Mouse (Mus musculus) splenic B cell, adult 2 months (primary cell): ENCODE measurements around the gene Pdxdc1.
A peak's percentile ranks its signal among the peaks of the same experiment; 100 is the strongest.
"Not testable (repeated sequence)": the region's sequence is repeated elsewhere in the genome, so short reads cannot be mapped to it uniquely, and the experiment has no call there.

ENCODE experiments used
- DNase-seq: peaks from one replicate; pipeline ENCODE4 v3.0.0-alpha.2; 2011; ENCODE audit warnings: low read depth, low spot score
- H3K27me3 ChIP-seq: 2 replicates; pipeline ENCODE4 v1.6.1; 2012; ENCODE audit warnings: mild to moderate bottlenecking, low read length, moderate library complexity, mixed read lengths; ENCODE audit not compliant: control insufficient read depth, poor library complexity, insufficient read depth, severe bottlenecking
- H3K36me3 ChIP-seq: 2 replicates; pipeline ENCODE4 v1.6.1; 2012; ENCODE audit warnings: mild to moderate bottlenecking, low read length, moderate library complexity, mixed read lengths; ENCODE audit not compliant: control insufficient read depth, poor library complexity, insufficient read depth, severe bottlenecking

Pdxdc1 gene

DNA sequence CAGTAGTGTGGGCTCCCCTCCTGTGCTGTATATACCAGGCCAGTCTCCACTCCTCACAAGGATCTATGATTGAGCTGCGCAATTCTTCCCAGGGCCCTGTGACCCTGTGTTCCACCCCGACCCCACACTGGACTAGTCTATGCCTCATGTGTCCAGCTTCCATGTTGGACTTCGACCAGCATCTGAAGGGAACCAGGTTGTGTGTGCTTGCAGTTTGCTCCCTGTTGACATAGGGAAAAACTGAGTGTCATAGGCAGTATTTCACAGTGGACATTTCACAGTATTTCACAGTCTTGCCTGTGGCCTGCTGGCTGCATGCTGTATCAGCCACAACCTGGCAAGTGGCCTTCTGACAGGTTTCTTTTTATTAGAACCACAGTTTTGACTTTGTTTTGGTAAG, 89.7 kb downstream of the Pdxdc1 start:
- Histone ChIP-seq H3K27me3 (no peaks in the 10 kb centered on the region), H3K36me3 (peaks cover 21% of the 10 kb centered on the region)
- DNase-seq, result no peak

DNA sequence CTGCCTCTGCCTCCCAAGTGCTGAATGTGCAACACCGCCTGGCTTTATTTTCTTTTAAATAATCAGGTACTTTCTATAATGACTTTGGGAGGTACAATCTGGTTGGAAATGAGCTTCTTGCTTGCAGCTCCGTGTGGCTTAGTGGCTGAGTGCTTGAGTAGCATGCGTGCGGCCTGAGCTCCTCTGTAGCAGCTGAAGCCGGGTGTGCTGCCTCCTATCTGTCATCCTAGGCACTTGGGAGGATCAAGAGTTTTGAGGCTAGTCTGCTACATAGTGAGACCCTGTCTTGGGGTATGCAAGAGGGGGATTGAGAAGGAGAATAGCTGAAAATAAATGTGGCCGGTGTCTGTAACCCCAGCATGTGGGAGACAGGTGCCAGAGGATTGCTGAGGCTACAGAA, 90.8 kb downstream of the Pdxdc1 start:
- Histone ChIP-seq H3K27me3 (no peaks in the 10 kb centered on the region), H3K36me3 (peaks cover 21% of the 10 kb centered on the region)
- DNase-seq, result no peak

DNA sequence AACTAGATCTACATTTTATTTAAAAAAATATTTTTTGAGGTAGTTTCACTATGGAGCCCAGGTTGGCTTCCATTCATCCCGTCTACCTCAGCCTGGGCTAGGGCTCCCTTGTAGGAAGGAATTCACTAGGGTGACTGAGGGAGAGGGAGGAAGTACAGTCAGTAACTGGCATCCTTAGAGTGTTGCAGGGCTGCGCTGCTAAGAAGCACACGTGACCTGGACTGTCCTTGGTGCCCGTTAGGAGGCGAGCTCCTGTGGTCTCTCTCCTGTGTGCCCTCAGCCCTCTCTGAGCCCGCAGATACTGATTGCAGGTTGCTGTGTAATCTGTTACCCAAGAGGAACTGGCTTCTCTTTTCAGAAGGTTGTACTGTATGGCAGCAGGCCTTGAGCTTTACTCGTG, 94.5 kb downstream of the Pdxdc1 start:
- Histone ChIP-seq H3K36me3 (peaks cover 21% of the 10 kb centered on the region), H3K27me3 (no peaks in the 10 kb centered on the region)
- DNase-seq, result no peak

DNA sequence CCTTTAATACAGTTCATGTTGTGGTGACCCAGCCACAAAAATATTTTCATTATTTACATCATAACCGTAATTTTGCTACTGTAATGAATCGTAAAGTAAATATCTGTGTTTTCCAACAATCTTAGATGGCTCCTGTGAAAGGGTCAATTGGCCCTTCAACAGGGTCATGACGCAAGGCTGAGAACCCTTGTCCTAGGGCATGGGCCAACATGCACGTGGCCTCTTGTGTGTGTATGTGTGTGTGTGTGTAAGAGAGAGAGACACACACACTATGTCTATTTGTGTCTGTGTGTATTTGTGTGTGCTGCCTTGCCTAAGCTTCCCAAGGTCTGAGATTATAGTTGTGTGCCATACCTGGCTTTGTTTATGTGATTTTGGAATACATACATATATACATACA, 95.3 kb downstream of the Pdxdc1 start:
- H3K27me3 ChIP-seq, result no peaks in the 10 kb centered on the region
- H3K36me3 ChIP-seq, result peaks cover 21% of the 10 kb centered on the region
- no peak for DNase-seq

DNA sequence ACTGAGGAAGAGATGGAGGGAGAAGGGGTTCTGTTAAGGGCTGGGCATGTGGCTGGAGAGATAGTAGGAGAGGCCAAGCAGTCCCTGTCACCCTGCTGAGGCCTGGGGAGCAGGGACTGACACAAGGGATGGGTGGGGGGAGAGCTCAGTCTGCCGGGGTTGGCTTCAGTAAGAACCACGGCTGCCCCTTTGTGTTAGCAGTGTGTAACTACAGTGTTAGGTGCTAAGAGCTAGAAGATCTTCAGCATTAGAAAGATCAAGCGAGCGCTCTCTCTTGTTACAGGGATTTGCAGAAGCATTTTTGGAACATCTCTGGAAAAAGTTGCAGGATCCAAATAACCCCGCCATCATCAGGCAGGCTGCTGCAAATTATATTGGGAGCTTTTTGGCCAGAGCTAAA, 98.3 kb downstream of the Pdxdc1 start:
- peaks cover 25% of the 10 kb centered on the region for H3K36me3 ChIP-seq
- DNase-seq, result no peak
- no peaks in the 10 kb centered on the region for H3K27me3 ChIP-seq

DNA sequence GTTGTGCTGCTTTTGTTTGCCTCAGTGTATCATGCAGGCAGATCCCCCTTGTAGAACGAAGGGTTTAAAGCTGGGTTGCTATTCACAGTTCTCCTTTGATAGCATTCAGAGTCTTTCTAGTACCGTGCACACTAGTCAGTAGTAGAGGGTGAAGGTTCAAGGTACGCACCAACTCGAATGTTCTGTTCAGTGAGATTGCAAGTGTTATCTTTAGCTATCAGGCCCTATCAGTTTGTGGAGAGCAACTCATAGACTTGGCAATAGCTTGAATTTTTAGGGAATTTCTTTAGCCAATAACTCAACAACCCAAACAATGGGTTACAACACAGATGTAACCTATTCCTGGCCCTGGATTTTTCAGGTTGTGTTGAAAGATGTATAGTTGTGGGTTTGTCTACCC, 101.7 kb downstream of the Pdxdc1 start:
- Histone ChIP-seq H3K36me3 (peaks cover 15% of the 10 kb centered on the region), H3K27me3 (no peaks in the 10 kb centered on the region)
- no peak for DNase-seq

DNA sequence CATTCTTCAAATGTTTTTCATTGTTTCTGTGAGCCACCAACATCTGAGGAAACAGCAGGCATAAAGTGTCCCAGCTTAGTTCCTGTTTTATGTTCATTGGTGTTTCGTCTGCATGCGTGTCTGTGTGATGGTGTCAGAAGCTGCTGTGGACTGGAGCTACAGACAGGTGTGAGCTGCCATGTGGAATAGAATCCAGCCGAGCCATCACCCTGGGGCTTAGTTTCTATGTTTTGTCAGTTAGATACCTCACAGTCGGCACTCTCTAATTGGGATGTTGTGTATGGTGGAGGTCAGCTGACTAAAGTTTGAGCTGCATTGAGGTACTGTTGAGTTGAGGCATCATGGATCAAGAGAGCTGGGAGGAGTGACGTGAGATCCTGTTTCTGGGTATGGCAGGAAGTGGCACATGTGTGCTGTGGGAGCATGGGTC, 106.2 kb downstream of the Pdxdc1 start:
- DNase-seq, result peak; percentile 72

DNA sequence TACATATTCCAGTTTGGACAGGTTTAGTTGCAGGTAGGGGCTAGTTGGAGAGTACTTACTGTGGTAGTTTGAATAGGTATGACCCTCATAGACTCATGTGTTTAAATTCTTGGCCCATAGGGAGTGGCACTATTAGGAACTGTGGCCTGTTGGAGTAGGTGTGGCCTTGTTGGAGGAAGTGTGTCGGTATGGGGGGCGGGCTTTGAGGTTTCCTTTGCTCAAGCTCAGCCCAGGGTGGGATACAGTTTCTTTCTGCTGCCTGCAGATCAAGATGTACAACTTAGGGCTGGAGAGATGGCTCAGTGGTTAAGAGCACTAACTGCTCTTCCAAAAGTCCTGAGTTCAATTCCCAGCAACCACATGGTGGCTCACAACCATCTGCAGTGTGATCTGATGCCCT, 109.5 kb downstream of the Pdxdc1 start:
- H3K27me3 ChIP-seq, DNase-seq: not testable (repeated sequence)
- H3K36me3 ChIP-seq, result peaks cover 18% of the 10 kb centered on the region

More for the DNA sequence above, 106.2 kb downstream of the Pdxdc1 start:
- Histone ChIP-seq H3K27me3 (no peaks in the 10 kb centered on the region), H3K36me3 (peaks cover 21% of the 10 kb centered on the region)

DNA sequence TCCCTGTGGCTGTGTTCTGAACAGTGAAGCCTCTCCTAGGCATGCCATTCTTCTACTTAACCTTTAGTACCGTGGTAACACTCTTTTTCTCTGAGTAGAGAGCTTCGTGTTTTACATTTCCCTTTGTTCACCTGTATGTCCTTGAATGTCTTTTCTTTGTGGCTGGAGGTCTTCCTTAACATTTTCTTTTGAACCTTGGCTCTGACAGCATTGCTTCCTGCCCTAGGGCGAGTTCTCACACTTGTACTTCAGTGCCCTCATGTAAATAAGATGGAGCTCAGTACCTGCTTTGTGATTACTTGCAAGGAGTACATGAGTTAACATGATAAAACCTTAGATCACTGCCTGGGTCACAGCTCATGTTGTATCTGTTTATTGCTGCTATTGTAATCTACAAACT, 117.0 kb downstream of the Pdxdc1 start:
- H3K36me3 ChIP-seq, result peaks cover 16% of the 10 kb centered on the region
- no peak for DNase-seq
- no peaks in the 10 kb centered on the region for H3K27me3 ChIP-seq
